Mouse (Mus musculus) embryonic facial prominence, embryonic 10.5 days (tissue): ENCODE measurements at regions not wholly inside any gene's neighbourhood (a gene's known extent, or its start where the extent isn't known, plus 50 kb on each side); places are given as distances from the start of the nearest gene placed in this dataset.

Source experiments
- DNase-seq: peaks from one replicate; pipeline ENCODE4 v3.0.0-alpha.2; 2017; ENCODE audit warnings: low spot score
- H3K27ac ChIP-seq: fragments of 300-500 bp; sonication (generic); replicated peaks from 2 replicates; pipeline ENCODE4 v1.5.1; 2016; ENCODE audit warnings: mild to moderate bottlenecking
- H3K27me3 ChIP-seq: fragments of 300-500 bp; sonication (generic); replicated peaks from 2 replicates; pipeline ENCODE4 v1.6.1; 2016; ENCODE audit warnings: low read depth, mild to moderate bottlenecking; ENCODE audit not compliant: poor library complexity, severe bottlenecking
- H3K36me3 ChIP-seq: fragments of 300-500 bp; sonication (generic); replicated peaks from 2 replicates; pipeline ENCODE4 v1.6.1; 2016; ENCODE audit warnings: mild to moderate bottlenecking, moderate library complexity
- H3K4me1 ChIP-seq: fragments of 300-500 bp; sonication (generic); 2 replicates; pipeline ENCODE4 v1.6.1; 2016
- H3K4me3 ChIP-seq: fragments of 300-500 bp; sonication (generic); 2 replicates; pipeline ENCODE4 v1.5.1; 2016; ENCODE audit warnings: mild to moderate bottlenecking, moderate library complexity
- H3K9me3 ChIP-seq: fragments of 300-500 bp; sonication (generic); 2 replicates; pipeline ENCODE4 v1.6.1; 2016; ENCODE audit warnings: mild to moderate bottlenecking
- WGBS: fragments of 180-500 bp; shearing (Covaris S2); methylation state at CpG from one replicate; pipeline ENCODE4 v1.1.7; 2016; 5-methylcytosine and 5-hydroxymethylcytosine counted together

DNA sequence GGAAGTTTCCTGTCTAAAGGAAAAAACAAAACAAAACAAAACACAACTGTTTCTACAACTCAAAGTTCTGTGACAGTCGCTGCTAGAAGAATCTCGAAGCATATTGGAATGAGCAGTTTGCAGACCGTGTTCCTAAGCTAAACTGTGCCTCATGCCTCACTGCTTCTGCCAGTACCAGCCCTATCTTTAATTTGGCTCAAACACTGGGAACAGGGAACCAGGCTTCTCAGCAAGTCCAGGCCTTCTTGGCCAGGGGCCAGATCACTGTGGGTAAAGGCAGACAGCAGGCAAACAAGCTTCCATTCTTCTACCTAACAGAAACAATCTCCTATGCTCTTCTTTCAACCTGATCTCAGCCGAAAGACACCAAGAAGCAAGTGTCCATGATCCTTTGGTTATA, 56.5 kb downstream of the Tmsb4x start:
- no peak overlapping the region for H3K27ac ChIP-seq
- no peaks in the 10 kb centered on the region for H3K4me1 ChIP-seq
- H3K9me3 ChIP-seq, result no peaks in the 10 kb centered on the region
- no peak for DNase-seq
- H3K27me3 ChIP-seq, result peaks cover 98% of the 10 kb centered on the region
- H3K4me3 ChIP-seq, result no peak overlapping the region
- no peaks in the 10 kb centered on the region for H3K36me3 ChIP-seq
- 83% methylated on average over 4 of the region's 4 CpGs for WGBS

DNA sequence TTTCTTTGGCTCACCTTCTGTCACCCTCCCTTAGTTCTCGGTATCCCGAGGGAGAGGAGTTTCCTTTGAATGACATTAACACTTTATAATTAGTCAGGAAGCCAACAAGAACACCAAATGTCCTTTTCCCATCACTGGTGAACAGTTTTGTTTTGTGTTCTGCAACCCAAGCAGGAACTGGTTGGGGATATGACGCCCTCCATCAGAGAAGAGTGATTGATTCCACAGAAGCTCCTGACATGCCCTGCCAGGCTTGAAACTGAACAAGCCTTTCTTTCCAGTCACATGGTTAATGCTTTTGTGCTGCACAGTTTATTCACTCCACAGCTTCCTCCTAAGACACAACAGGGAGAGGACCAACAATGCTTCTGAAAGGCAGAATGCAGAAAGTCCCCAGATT, 57.8 kb downstream of the Tmsb4x start:
- no peak for DNase-seq
- Histone ChIP-seq H3K9me3 (no peaks in the 10 kb centered on the region), H3K27ac (no peak overlapping the region), H3K4me3 (no peak overlapping the region), H3K27me3 (peaks cover 98% of the 10 kb centered on the region), H3K36me3 (no peaks in the 10 kb centered on the region), H3K4me1 (no peaks in the 10 kb centered on the region)
- WGBS, result 71% methylated on average over 3 of the region's 3 CpGs

DNA sequence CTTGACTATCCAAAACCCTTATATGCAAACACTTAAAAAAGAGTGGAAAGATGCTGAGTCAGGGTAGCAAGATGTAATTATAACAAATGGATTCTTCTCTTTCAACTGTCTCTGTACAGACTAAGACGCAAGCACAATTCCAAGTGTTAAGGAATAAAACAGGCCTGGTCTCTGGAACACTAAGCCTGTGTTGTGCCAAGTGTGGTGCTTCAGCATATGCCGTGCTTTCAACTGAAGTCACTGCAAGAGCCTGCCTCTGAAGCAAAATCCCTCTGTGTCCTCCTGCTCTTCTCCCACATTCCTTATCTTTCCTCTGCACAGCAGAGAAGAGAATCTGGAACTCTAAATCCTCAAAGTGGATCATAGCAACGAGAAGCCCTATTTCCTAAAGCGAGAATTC, 59.7 kb downstream of the Tmsb4x start:
- Histone ChIP-seq H3K4me1 (no peaks in the 10 kb centered on the region), H3K4me3 (no peak overlapping the region), H3K27ac (no peak overlapping the region), H3K9me3 (no peaks in the 10 kb centered on the region), H3K36me3 (no peaks in the 10 kb centered on the region), H3K27me3 (peaks cover 96% of the 10 kb centered on the region)
- 92% methylated on average over 4 of the region's 4 CpGs for WGBS
- no peak for DNase-seq

DNA sequence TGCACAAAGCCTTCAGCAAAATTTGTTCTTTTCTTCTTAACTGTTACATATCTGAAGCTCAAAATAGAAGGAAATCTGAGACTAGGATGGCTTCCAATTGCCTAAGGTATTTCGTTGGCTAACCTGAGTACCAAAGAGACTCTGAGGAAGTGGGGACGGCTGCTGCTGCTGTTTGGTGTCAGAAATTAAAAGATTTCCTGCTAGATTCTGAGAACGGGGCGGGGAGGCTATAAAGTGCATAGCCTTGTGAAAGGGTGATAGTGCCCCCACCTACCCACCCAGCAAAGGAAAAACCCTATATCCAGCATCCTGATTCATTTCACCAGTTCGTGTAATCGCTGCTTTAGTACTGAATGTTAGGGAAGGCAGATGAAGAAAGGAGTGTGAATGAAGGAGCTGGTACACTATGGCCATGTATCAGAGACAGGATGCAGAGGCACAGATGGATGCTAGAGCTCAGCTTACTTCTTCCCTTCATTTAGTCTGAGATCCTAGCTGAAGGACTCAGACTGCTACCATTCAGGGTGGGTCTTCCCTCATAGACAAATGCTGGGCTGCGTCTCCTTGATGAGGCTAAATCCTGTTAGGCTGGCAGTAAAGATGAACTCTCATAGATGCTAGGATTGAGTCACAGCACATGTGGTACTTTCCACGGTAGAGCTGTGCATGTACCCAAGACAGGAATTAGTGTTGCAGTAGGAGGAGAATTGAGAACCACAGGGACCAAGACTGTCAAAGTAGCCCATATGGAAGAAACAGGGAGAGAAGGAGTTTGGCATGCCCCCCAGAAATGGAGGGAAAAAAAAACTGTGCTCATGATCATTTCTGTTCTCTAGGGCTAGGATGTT, 62.4 kb downstream of the Tmsb4x start:
- Histone ChIP-seq H3K9me3 (no peaks in the 10 kb centered on the region), H3K27ac (no peak overlapping the region), H3K36me3 (no peaks in the 10 kb centered on the region), H3K27me3 (peaks cover 94% of the 10 kb centered on the region), H3K4me1 (no peaks in the 10 kb centered on the region), H3K4me3 (no peak overlapping the region)
- 82% methylated on average over 8 of the region's 8 CpGs for WGBS
- DNase-seq, result no peak

DNA sequence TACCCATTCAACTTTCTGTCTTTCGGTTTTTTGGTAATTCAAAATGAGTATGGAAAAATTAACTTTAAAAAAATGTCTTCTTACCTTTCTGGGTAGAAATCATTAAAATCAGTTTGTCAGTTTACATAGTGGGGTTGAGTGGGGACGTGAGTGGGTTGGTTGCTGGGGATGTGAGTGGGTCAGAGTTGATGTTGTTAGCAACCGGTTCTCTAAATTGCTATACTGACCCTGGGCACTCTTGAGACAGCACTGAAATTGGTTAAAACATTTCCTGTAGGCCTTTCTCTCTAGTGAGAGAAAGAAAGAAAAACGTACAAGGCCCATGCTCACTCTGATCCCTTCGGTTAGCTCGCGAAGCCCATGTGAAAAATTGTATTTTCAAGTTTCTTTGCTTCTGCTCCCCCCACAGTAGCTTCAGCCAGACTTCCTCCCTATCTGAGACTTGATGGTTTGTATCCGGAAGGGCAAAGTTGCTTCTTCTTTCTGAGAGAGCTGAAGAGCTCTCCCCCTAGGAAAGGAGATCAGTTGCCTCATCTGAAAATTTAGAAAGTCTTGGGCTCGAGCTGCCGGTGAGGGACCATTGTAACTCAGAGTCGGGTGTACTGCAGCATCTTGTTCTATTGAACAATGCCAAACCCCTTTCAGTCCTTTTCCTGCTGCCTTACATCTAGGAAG, 63.5 kb downstream of the Tmsb4x start:
- no peak for DNase-seq
- Histone ChIP-seq H3K27ac (no peak overlapping the region), H3K9me3 (no peaks in the 10 kb centered on the region), H3K27me3 (peaks cover 95% of the 10 kb centered on the region), H3K4me3 (no peak overlapping the region), H3K36me3 (no peaks in the 10 kb centered on the region), H3K4me1 (no peaks in the 10 kb centered on the region)
- WGBS, result 77% methylated on average over 11 of the region's 11 CpGs

DNA sequence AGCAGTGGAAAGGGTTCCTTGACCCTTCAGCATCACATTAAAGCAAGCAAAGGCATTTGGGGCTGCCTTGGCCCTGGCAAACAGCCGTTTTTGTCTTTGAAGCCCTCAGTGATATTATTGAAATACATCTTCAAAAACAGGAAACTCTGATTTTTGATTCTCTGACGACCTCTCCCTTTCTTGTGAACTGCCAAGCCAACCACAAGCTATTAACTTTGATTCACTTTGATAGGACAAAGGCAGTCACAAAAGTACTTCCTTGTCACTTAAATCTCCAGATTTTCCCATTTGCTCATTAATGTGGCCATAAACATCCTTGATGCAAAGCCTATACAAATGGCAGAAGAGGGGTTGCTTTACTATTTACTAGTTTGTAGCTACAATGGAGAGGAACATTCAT, 70.0 kb downstream of the Tmsb4x start:
- H3K4me1 ChIP-seq, result no peaks in the 10 kb centered on the region
- 69% methylated on average over 2 of the region's 2 CpGs for WGBS
- H3K27me3 ChIP-seq, result peaks cover 95% of the 10 kb centered on the region
- no peak overlapping the region for H3K4me3 ChIP-seq
- H3K9me3 ChIP-seq, result no peaks in the 10 kb centered on the region
- no peaks in the 10 kb centered on the region for H3K36me3 ChIP-seq
- no peak for DNase-seq
- no peak overlapping the region for H3K27ac ChIP-seq

DNA sequence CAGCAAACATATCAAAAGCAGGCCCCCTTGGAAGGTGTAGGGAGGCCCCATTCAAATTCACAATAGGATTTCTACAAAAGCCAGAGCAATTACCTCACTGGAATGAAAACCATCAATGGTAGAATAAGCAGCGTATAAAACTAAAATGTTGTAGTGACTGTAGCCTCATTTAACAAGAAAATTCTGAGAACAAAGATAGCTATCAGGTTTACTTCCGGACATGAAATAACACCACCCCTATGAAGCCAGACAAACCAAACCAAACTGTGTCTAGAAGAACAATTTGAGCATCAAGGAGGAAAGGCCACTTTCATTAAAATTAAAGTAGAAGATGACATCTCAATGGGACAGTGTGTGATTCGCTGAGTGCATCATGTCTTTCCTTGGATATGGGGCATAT, 74.9 kb downstream of the Tmsb4x start:
- H3K36me3 ChIP-seq, result no peaks in the 10 kb centered on the region
- no peaks in the 10 kb centered on the region for H3K4me1 ChIP-seq
- no peak overlapping the region for H3K4me3 ChIP-seq
- H3K27me3 ChIP-seq, result peaks cover 98% of the 10 kb centered on the region
- 91% methylated on average over 3 of the region's 3 CpGs for WGBS
- DNase-seq, result no peak
- H3K27ac ChIP-seq, result no peak overlapping the region
- no peaks in the 10 kb centered on the region for H3K9me3 ChIP-seq

DNA sequence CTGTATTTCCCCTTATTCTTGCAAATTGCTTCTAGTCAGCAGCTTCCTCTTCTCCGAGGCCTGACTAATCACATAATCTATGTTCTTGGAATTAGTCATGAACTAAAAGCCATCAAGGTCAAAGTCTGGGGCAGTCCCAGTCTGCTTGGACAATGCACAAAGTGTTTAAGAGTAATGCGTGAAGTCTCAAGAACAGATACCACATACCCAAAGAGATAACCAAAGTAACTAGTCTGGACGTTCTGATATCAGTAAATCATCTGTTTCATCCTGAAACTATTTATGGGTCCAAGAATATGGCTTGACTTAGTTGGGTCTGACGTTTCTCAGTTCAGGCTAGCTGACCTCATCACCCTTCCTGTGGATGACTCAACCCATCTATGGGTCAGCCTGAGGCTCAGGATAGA, 76.1 kb downstream of the Tmsb4x start:
- 72% methylated on average over 4 of the region's 4 CpGs for WGBS
- Histone ChIP-seq H3K27me3 (peaks cover 93% of the 10 kb centered on the region), H3K36me3 (no peaks in the 10 kb centered on the region), H3K27ac (no peak overlapping the region), H3K4me3 (no peak overlapping the region), H3K4me1 (no peaks in the 10 kb centered on the region), H3K9me3 (no peaks in the 10 kb centered on the region)
- no peak for DNase-seq

DNA sequence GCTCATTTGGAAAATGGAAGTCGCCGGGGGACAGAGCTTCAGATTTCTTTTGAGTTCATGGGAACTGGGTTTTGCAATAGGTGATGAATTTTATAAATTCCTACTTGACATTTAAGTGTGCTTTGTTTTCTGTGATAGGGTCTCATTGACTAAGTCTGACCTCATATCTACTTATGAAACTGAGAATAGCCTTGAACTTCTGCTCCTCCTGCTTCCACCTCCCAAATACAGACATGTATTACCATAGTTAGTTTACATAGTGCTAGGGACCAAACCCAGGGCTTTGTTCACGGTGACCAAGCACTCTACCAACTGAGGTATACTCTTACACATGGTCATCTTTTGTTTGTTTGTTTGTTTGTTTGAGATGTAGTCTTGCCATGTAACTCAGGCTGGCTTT, 77.8 kb downstream of the Tmsb4x start:
- Histone ChIP-seq H3K36me3 (no peaks in the 10 kb centered on the region), H3K27me3 (peaks cover 94% of the 10 kb centered on the region), H3K4me3 (no peak overlapping the region), H3K4me1 (no peaks in the 10 kb centered on the region), H3K27ac (no peak overlapping the region), H3K9me3 (no peaks in the 10 kb centered on the region)
- DNase-seq, result no peak
- WGBS, result 93% methylated on average over 3 of the region's 3 CpGs

- H3K27ac ChIP-seq, result no peak overlapping the region
- 82% methylated on average over 5 of the region's 5 CpGs for WGBS
- H3K9me3 ChIP-seq, result no peaks in the 10 kb centered on the region
- H3K4me3 ChIP-seq, result no peak overlapping the region
- no peaks in the 10 kb centered on the region for H3K4me1 ChIP-seq
- H3K27me3 ChIP-seq, result peaks cover 94% of the 10 kb centered on the region
- H3K36me3 ChIP-seq, result no peaks in the 10 kb centered on the region
- DNase-seq, result no peak
Measured at GRCm38 (mm10) chrX:167130601-167131000, 78.5 kb downstream of the Tmsb4x start.

GRCm38 (mm10) chrX:167119288-167119687, 89.8 kb downstream of the Tmsb4x start:
- no peak for DNase-seq
- Histone ChIP-seq H3K4me1 (no peaks in the 10 kb centered on the region), H3K27me3 (peaks cover 88% of the 10 kb centered on the region), H3K9me3 (no peaks in the 10 kb centered on the region), H3K4me3 (no peak overlapping the region), H3K27ac (no peak overlapping the region), H3K36me3 (no peaks in the 10 kb centered on the region)
- WGBS, result 89% methylated on average over 4 of the region's 4 CpGs

- no peak for DNase-seq
- Histone ChIP-seq H3K9me3 (no peaks in the 10 kb centered on the region), H3K27ac (no peak overlapping the region), H3K36me3 (no peaks in the 10 kb centered on the region), H3K4me3 (no peak overlapping the region), H3K4me1 (no peaks in the 10 kb centered on the region), H3K27me3 (peaks cover 89% of the 10 kb centered on the region)
- 84% methylated on average over 1 of the region's 1 CpGs for WGBS
Measured at GRCm38 (mm10) chrX:167115096-167115495, 94.0 kb downstream of the Tmsb4x start.
